Mouse (Mus musculus) intestine, embryonic 14.5 days (tissue): ENCODE data around the gene Tmem37. TPM values are rescaled to one million over a fixed set of nuclear protein-coding genes. Genes with fewer than 3 reads are reported as not detected.

ENCODE experiments used
- ATAC-seq: fragments of 200-750 bp; cut with Nextera tagmentation; replicated peaks from 2 replicates; pipeline ENCODE4 v1.8.0; 2017; ENCODE audit warnings: low read depth, moderate number of reproducible peaks, moderate TSS enrichment, moderate library complexity; ENCODE audit not compliant: low FRiP score, low TSS enrichment
- DNase-seq: peaks from one replicate; pipeline ENCODE4 v3.0.0-alpha.2; 2018; ENCODE audit warnings: low spot score
- H3K27ac ChIP-seq: fragments of 300-500 bp; sonication (generic); 2 replicates; pipeline ENCODE4 v1.5.1; 2014; ENCODE audit warnings: low read depth, mild to moderate bottlenecking, control low read depth
- H3K27me3 ChIP-seq: fragments of 300-500 bp; sonication (generic); replicated peaks from 2 replicates; pipeline ENCODE4 v1.6.1; 2014; ENCODE audit warnings: low read length, control low read depth; ENCODE audit not compliant: control insufficient read depth, insufficient read depth
- H3K36me3 ChIP-seq: fragments of 300-500 bp; sonication (generic); 2 replicates; pipeline ENCODE4 v1.6.1; 2014; ENCODE audit warnings: low read length, control low read depth; ENCODE audit not compliant: control insufficient read depth, insufficient read depth
- H3K4me1 ChIP-seq: fragments of 300-500 bp; sonication (generic); replicated peaks from 2 replicates; pipeline ENCODE4 v1.6.1; 2014; ENCODE audit warnings: low read length, control low read depth, mixed read lengths; ENCODE audit not compliant: control insufficient read depth, insufficient read depth
- H3K4me2 ChIP-seq: fragments of 300-500 bp; sonication (generic); 2 replicates; pipeline ENCODE4 v1.6.1; 2014; ENCODE audit warnings: low read length
- H3K4me3 ChIP-seq: fragments of 300-500 bp; sonication (generic); 2 replicates; pipeline ENCODE4 v1.5.1; 2014; ENCODE audit warnings: low read depth, low read length, control low read depth, mixed read lengths
- H3K9ac ChIP-seq: fragments of 300-500 bp; sonication (generic); 2 replicates; pipeline ENCODE4 v1.6.1; 2014; ENCODE audit warnings: mild to moderate bottlenecking, low read length
- H3K9me3 ChIP-seq: fragments of 300-500 bp; sonication (generic); 2 replicates; pipeline ENCODE4 v1.6.1; 2016; ENCODE audit warnings: low read length, control low read depth; ENCODE audit not compliant: control insufficient read depth
- WGBS: fragments of 180-500 bp; shearing (Covaris S2); extraction: QIAGEN DNeasy Blood & Tissue Kit; methylation state at CpG from one replicate; pipeline ENCODE4 v1.1.7; 2014; 5-methylcytosine and 5-hydroxymethylcytosine counted together
- polyA plus RNA-seq: library from polyadenylated mRNA; unstranded; fragments of >200 nt; fragmentation: Nextera tagmentation; extraction: Ambion mirVana; gene quantifications from 2 replicates; pipeline ENCODE4 v1.2.1, GENCODE M21; 2014

The Tmem37 gene
- polyA plus RNA-seq, 1 experiment from 2014 or later: 17.6 TPM

GRCm38 (mm10) chr1:120083921-120084517 is 10.1 kb upstream of the Tmem37 start:
- 30% methylated on average over 5 of the region's 5 CpGs for WGBS
- Histone ChIP-seq H3K27ac (no peak overlapping the region), H3K36me3 (no peaks in the 10 kb centered on the region), H3K9ac (no peak overlapping the region), H3K4me3 (no peak overlapping the region), H3K9me3 (no peaks in the 10 kb centered on the region), H3K27me3 (no peaks in the 10 kb centered on the region), H3K4me1 (peaks cover 14% of the 10 kb centered on the region; the same call in 1 of the 2 replicates), H3K4me2 (no peak overlapping the region)
- no peak for ATAC-seq
- DNase-seq: peak; percentile 58

GRCm38 (mm10) chr1:120082957-120083585 is 9.2 kb upstream of the Tmem37 start:
- Histone ChIP-seq H3K9me3 (no peaks in the 10 kb centered on the region), H3K36me3 (no peaks in the 10 kb centered on the region), H3K9ac (no peak overlapping the region), H3K4me1 (peaks cover 14% of the 10 kb centered on the region; the same call in 1 of the 2 replicates), H3K4me2 (peak overlapping the region; percentile 13; the same call in 1 of the 2 replicates), H3K27ac (peak overlapping the region; percentile 52; the same call in 1 of the 2 replicates), H3K27me3 (no peaks in the 10 kb centered on the region), H3K4me3 (no peak overlapping the region)
- DNase-seq: peak; percentile 61
- ATAC-seq: peak; percentile 73
- 19% methylated on average over 7 of the region's 7 CpGs for WGBS

- Histone ChIP-seq H3K36me3 (no peaks in the 10 kb centered on the region), H3K9me3 (no peaks in the 10 kb centered on the region), H3K27me3 (no peaks in the 10 kb centered on the region), H3K27ac (no peak overlapping the region), H3K4me2 (no peak overlapping the region), H3K4me3 (no peak overlapping the region), H3K9ac (no peak overlapping the region), H3K4me1 (peaks cover 14% of the 10 kb centered on the region; the same call in 1 of the 2 replicates)
- WGBS: 88% methylated on average over 1 of the region's 1 CpGs
- DNase-seq: no peak
- no peak for ATAC-seq
Measured at GRCm38 (mm10) chr1:120080632-120081031, 6.8 kb upstream of the Tmem37 start.

- no peak for ATAC-seq
- Histone ChIP-seq H3K36me3 (no peaks in the 10 kb centered on the region), H3K9ac (no peak overlapping the region), H3K4me3 (no peak overlapping the region), H3K9me3 (no peaks in the 10 kb centered on the region), H3K4me2 (no peak overlapping the region), H3K4me1 (peaks cover 5% of the 10 kb centered on the region), H3K27ac (no peak overlapping the region), H3K27me3 (no peaks in the 10 kb centered on the region)
- WGBS: 25% methylated on average over 9 of the region's 9 CpGs
- DNase-seq: no peak
Measured at GRCm38 (mm10) chr1:120077746-120078410, 4.0 kb upstream of the Tmem37 start.

GRCm38 (mm10) chr1:120075507-120075906 is 1.6 kb upstream of the Tmem37 start:
- no peak overlapping the region for H3K4me3 ChIP-seq
- H3K27ac ChIP-seq: no peak overlapping the region
- DNase-seq (no peak), ATAC-seq (no peak)
- no peaks in the 10 kb centered on the region for H3K9me3 ChIP-seq
- H3K27me3 ChIP-seq: 0 out of 2 replicates have a peak, but pooled peaks cover 5% of the 10 kb centered on the region
- peaks cover 6% of the 10 kb centered on the region for H3K4me1 ChIP-seq
- H3K36me3 ChIP-seq: no peaks in the 10 kb centered on the region
- H3K4me2 ChIP-seq: no peak overlapping the region
- H3K9ac ChIP-seq: no peak overlapping the region
- whole genome bisulfite sequencing: 70% methylated on average over 5 of the region's 5 CpGs

GRCm38 (mm10) chr1:120074931-120075330 is 1.1 kb upstream of the Tmem37 start:
- Histone ChIP-seq H3K27ac (no peak overlapping the region), H3K9me3 (no peaks in the 10 kb centered on the region), H3K4me2 (no peak overlapping the region), H3K4me1 (peaks cover 6% of the 10 kb centered on the region), H3K27me3 (0 out of 2 replicates have a peak, but pooled peaks cover 5% of the 10 kb centered on the region), H3K4me3 (no peak overlapping the region), H3K9ac (no peak overlapping the region), H3K36me3 (no peaks in the 10 kb centered on the region)
- 79% methylated on average over 4 of the region's 4 CpGs for WGBS
- DNase-seq (no peak), ATAC-seq (no peak)

GRCm38 (mm10) chr1:120074307-120074702 is 431 bp upstream of the Tmem37 start:
- Histone ChIP-seq H3K9ac (no peak overlapping the region), H3K4me1 (peaks cover 6% of the 10 kb centered on the region), H3K27ac (no peak overlapping the region), H3K36me3 (no peaks in the 10 kb centered on the region), H3K4me3 (no peak overlapping the region), H3K4me2 (peak overlapping the region; percentile 72), H3K9me3 (no peaks in the 10 kb centered on the region), H3K27me3 (0 out of 2 replicates have a peak, but pooled peaks cover 5% of the 10 kb centered on the region)
- ATAC-seq (no peak), DNase-seq (no peak)
- WGBS: 29% methylated on average over 4 of the region's 4 CpGs

GRCm38 (mm10) chr1:120072900-120073299 is 974 bp downstream of the Tmem37 start:
- H3K27me3 ChIP-seq: 0 out of 2 replicates have a peak, but pooled peaks cover 5% of the 10 kb centered on the region
- DNase-seq (peak; percentile 68), ATAC-seq (no peak)
- peak overlapping the region; percentile 28 for H3K4me3 ChIP-seq
- WGBS: 6% methylated on average over 16 of the region's 16 CpGs
- H3K36me3 ChIP-seq: no peaks in the 10 kb centered on the region
- H3K4me2 ChIP-seq: peak overlapping the region; percentile 72
- peaks cover 6% of the 10 kb centered on the region for H3K4me1 ChIP-seq
- H3K9ac ChIP-seq: no peak overlapping the region
- H3K9me3 ChIP-seq: no peaks in the 10 kb centered on the region
- H3K27ac ChIP-seq: no peak overlapping the region
